Mouse (Mus musculus) ES-Bruce4 (cell line): ENCODE data around the gene Mbd4.

Experiments used
- CTCF ChIP-seq: IDR thresholded peaks from one replicate; pipeline ENCODE4 v1.8.1; 2011; ENCODE audit warnings: low read depth, low read length
- POLR2A ChIP-seq: IDR thresholded peaks from one replicate; pipeline ENCODE4 v1.8.1; 2011; ENCODE audit warnings: low read length; ENCODE audit not compliant: insufficient read depth

- TF ChIP-seq CTCF (no peak), POLR2A (no peak)
These were observed 3.2 kb upstream of the Mbd4 start for GRCm38 (mm10) chr6:115856361-115856745.
